Mouse (Mus musculus) intestine, embryonic 16.5 days (tissue): Measurements from ENCODE around the gene Abcd2. TPM values are rescaled to one million over a fixed set of nuclear protein-coding genes. Genes with fewer than 3 reads are reported as not detected.

ENCODE experiments used
- ATAC-seq: fragments of 200-750 bp; cut with Nextera tagmentation; 2 replicates; pipeline ENCODE4 v1.8.0; 2017; ENCODE audit warnings: moderate TSS enrichment, moderate library complexity
- H3K27ac ChIP-seq: fragments of 300-500 bp; sonication (generic); 2 replicates; pipeline ENCODE4 v1.5.1; 2014; ENCODE audit warnings: mild to moderate bottlenecking, low read length
- H3K27me3 ChIP-seq: fragments of 300-500 bp; sonication (generic); replicated peaks from 2 replicates; pipeline ENCODE4 v1.6.1; 2014; ENCODE audit warnings: low read length, control low read depth, mixed read lengths; ENCODE audit not compliant: control insufficient read depth, insufficient read depth
- H3K36me3 ChIP-seq: fragments of 300-500 bp; sonication (generic); 2 replicates; pipeline ENCODE4 v1.6.1; 2014; ENCODE audit warnings: low read length, control low read depth; ENCODE audit not compliant: control insufficient read depth, insufficient read depth
- H3K4me1 ChIP-seq: fragments of 300-500 bp; sonication (generic); 2 replicates; pipeline ENCODE4 v1.6.1; 2014; ENCODE audit warnings: low read length, control low read depth, mixed read lengths; ENCODE audit not compliant: control insufficient read depth, insufficient read depth
- H3K4me2 ChIP-seq: fragments of 300-500 bp; sonication (generic); 2 replicates; pipeline ENCODE4 v1.6.1; 2014; ENCODE audit warnings: low read depth, low read length, control low read depth
- H3K4me3 ChIP-seq: fragments of 300-500 bp; sonication (generic); 2 replicates; pipeline ENCODE4 v1.5.1; 2014; ENCODE audit warnings: mild to moderate bottlenecking, low read length
- H3K9ac ChIP-seq: fragments of 300-500 bp; sonication (generic); 2 replicates; pipeline ENCODE4 v1.6.1; 2014; ENCODE audit warnings: low read depth, low read length
- H3K9me3 ChIP-seq: fragments of 300-500 bp; sonication (generic); 2 replicates; pipeline ENCODE4 v1.6.1; 2016; ENCODE audit warnings: low read length, control low read depth; ENCODE audit not compliant: control insufficient read depth
- whole genome bisulfite sequencing: fragments of 180-500 bp; shearing (Covaris S2); extraction: QIAGEN DNeasy Blood & Tissue Kit; methylation state at CpG from one replicate; pipeline ENCODE4 v1.1.7; 2014; 5-methylcytosine and 5-hydroxymethylcytosine counted together
- polyA plus RNA-seq: library from polyadenylated mRNA; unstranded; fragments of >200 nt; fragmentation: Nextera tagmentation; extraction: Ambion mirVana; gene quantifications from 2 replicates; pipeline ENCODE4 v1.2.1, GENCODE M21; 2015

The Abcd2 gene
- polyA plus RNA-seq, 1 experiment from 2014 or later, result 1.3 TPM

DNA sequence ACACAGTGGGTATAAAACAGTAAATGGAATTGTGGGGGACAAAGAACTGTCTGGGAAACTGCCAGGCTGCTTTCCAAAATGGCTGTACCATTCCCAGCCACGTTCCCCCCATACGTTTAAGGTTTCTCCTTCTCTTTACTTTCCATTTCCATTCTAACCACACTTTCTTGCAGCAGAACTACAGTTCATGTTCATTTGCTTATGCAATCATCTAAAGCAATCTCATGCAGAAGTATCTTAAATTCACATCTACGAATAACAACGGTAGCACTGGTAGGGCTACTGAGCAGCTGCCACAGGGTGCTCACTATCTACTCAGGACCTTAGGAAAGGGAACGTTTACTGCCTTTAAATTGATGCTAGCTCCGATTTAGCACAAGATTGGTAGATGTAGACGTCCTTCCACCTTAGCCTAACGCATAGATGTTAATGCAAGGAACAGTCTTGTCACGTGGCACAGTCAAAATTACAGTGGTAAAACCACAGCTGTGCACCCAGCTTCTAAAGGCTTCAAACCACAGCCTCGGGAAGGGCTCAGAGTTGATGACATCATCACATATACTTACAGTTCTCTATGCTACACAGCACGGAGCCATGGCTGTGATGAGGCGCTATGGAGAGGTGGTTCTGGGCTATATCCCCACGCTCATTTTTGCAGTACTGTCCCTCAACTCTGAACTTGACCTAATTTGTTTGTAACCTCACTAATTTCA is 23.6 kb downstream of the Abcd2 start:
- Histone ChIP-seq H3K9ac (no peak overlapping the region), H3K4me2 (no peak overlapping the region), H3K27me3 (no peaks in the 10 kb centered on the region), H3K4me3 (no peak overlapping the region), H3K27ac (no peak overlapping the region), H3K36me3 (no peaks in the 10 kb centered on the region), H3K4me1 (no peaks in the 10 kb centered on the region), H3K9me3 (no peaks in the 10 kb centered on the region)
- ATAC-seq, result no peak
- 82% methylated on average over 13 of the region's 13 CpGs for WGBS

DNA sequence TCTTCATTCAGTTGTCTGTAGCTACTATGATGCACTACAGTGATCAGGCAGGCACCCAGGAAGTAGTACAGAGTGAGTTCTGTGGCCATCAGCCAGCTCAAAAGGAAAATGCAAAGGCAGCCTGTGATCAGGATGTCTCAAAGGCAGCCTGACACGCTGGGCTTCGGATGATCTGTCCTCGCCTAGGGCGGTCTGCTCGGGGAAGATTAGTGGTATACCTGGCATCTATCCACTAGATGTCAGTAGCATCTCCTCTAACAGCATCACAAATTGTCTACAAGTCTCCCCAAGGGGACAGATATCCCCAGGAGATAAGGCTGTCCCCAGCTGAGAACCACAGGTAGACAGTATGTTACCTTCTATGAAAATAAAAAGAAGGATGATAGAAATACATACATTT is 26.6 kb downstream of the Abcd2 start:
- Histone ChIP-seq H3K36me3 (no peaks in the 10 kb centered on the region), H3K27me3 (no peaks in the 10 kb centered on the region), H3K4me1 (no peaks in the 10 kb centered on the region), H3K9me3 (no peaks in the 10 kb centered on the region), H3K9ac (no peak overlapping the region), H3K4me2 (no peak overlapping the region), H3K4me3 (no peak overlapping the region), H3K27ac (no peak overlapping the region)
- no peak for ATAC-seq
- WGBS, result 15% methylated on average over 5 of the region's 5 CpGs

DNA sequence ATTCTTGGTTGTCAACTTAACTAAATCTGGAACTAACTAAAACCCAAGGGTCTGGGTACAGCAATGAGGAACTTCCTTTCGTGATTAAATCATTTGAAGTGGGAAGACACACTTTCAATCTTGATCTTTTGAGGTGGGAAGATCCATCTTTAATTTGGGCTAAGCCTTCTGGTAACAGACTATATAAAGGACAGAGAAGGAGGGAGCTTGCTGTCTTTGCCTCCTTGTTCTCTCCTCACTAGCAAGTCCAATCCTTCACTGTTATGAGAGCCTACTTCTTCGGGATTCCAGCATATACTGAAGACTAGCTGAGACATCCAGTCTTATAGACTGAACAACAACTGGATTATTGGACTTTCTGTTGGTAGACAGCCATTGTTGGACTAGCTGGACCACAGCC is 28.1 kb downstream of the Abcd2 start:
- Histone ChIP-seq H3K27ac (no peak overlapping the region), H3K4me2 (no peak overlapping the region), H3K4me3 (no peak overlapping the region), H3K4me1 (no peaks in the 10 kb centered on the region), H3K9ac (no peak overlapping the region), H3K9me3 (no peaks in the 10 kb centered on the region), H3K27me3 (no peaks in the 10 kb centered on the region), H3K36me3 (no peaks in the 10 kb centered on the region)
- no peak for ATAC-seq
- 81% methylated on average over 2 of the region's 2 CpGs for WGBS

DNA sequence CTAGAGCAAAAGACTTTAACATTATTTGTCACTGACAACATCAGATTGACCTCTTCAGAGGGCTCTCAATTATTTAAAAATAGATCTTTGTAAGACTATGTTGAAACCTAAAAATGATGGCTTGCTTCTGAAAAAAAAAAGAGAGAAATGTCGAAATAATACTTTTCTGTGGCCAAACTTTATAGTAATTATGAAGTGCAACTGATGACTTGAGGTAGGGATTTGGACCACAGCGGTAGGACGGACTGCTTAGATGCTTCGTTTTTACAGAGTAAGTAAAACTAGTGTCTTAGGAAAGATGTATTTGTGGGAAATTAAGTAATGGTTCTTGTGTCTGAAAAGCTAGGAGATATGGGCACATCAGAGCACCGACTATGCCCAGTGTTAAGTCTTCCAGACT is 30.4 kb downstream of the Abcd2 start:
- no peak for ATAC-seq
- 90% methylated on average over 5 of the region's 5 CpGs for WGBS
- H3K27me3 ChIP-seq, result no peaks in the 10 kb centered on the region

DNA sequence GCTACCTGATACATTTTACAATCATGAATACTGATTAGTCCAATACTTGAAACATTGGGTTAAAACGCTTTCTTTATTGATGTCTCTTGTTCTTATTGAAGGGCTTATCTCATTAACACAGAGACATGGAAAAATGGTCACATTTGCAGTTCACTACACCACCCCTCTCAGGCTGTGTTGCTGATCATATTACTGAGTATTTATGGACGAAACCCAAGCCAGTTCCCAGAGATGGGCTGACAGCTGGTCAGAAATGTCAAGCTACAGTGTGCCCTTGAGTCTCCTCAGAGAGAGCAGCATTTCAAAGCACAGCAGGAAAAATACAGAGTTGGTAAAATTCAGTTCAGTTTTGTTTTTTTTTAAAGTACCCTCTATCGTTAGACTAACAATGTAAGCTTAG is 38.3 kb downstream of the Abcd2 start:
- WGBS, result 74% methylated on average over 3 of the region's 3 CpGs
- Histone ChIP-seq H3K27me3 (no peaks in the 10 kb centered on the region), H3K4me1 (no peaks in the 10 kb centered on the region), H3K4me3 (no peak overlapping the region), H3K9ac (no peak overlapping the region), H3K4me2 (no peak overlapping the region), H3K9me3 (no peaks in the 10 kb centered on the region), H3K36me3 (no peaks in the 10 kb centered on the region), H3K27ac (no peak overlapping the region)
- no peak for ATAC-seq

More for the DNA sequence above, 30.4 kb downstream of the Abcd2 start:
- Histone ChIP-seq H3K4me1 (no peaks in the 10 kb centered on the region), H3K27ac (no peak overlapping the region), H3K36me3 (no peaks in the 10 kb centered on the region), H3K4me3 (no peak overlapping the region), H3K4me2 (no peak overlapping the region), H3K9ac (no peak overlapping the region), H3K9me3 (no peaks in the 10 kb centered on the region)

DNA sequence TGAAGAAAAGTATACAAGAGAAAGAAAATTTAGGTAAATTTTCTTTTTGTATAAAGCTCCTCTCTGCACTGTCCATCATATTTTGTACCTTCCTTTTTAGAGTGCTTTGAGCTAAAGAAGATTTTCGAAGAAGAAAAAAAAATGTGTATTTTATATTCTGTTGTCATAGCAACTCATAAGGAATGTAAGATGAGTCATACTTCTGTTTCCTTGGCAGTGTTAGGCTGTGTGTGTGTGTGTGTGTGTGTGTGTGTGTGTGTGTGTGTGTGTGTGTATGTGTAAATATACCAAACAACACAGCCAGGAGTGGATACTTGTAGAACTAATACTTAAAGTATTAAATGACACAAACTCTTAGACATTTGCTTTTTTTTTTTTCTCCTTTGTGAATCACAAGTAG is 39.0 kb downstream of the Abcd2 start:
- ATAC-seq, result no peak

DNA sequence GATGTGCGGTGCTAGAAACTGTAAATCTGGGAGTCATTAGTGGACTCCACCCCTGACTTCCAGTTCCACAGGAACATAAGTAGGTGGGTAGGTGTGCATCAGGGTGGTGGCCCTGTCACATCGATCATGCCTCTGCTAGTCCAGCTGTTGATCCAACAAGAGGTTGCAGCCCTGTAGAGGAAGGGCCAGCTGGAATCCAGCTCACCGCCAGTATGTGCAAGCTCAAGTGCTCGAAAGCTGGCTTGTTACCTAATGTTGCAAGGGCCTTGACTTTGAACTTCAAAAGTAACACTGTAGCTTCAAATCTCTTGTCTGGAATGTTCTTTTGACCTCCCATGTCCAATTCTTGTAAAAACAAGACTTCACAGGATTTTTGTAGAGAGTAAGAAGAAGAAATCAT is 67.0 kb downstream of the Abcd2 start:
- 85% methylated on average over 4 of the region's 4 CpGs for WGBS
- Histone ChIP-seq H3K4me1 (no peaks in the 10 kb centered on the region), H3K4me3 (no peak overlapping the region), H3K9me3 (no peaks in the 10 kb centered on the region), H3K27me3 (no peaks in the 10 kb centered on the region), H3K27ac (no peak overlapping the region), H3K36me3 (no peaks in the 10 kb centered on the region), H3K4me2 (no peak overlapping the region), H3K9ac (no peak overlapping the region)
- ATAC-seq, result no peak

More for the DNA sequence above, 39.0 kb downstream of the Abcd2 start:
- Histone ChIP-seq H3K4me1 (no peaks in the 10 kb centered on the region), H3K36me3 (no peaks in the 10 kb centered on the region), H3K9me3 (no peaks in the 10 kb centered on the region), H3K27me3 (no peaks in the 10 kb centered on the region), H3K4me2 (no peak overlapping the region), H3K27ac (no peak overlapping the region), H3K9ac (no peak overlapping the region), H3K4me3 (no peak overlapping the region)
- 47% methylated on average over 1 of the region's 1 CpGs for WGBS

DNA sequence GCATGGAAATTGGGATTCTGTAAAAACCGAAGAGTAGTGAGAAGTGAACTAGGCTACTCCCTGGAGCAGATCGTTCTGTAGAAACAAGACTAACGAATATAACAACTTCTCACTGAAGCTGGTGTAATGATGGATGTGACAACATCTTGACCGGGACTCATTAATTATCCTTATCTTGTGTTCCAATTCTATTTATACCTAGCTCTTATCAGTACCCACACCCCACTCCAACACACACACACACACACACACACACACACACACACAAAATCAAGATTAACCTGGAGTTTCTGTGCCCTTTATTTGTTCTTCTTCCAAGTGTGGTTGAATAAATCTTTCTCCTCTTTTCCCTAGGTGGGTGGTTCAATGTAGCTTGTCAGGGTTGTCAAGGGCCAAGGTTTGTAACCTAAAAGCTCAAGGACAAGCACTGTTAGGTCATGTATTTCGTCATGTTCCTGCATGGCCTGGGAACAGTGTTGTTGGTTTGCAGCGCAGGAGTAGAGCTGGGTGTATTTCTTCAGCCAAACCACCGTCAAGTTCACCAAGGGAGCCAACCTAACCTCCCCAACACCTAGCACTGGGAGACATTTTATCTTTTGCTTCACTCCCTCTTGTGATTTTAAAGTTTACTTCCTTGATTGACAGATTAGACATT is 78.9 kb downstream of the Abcd2 start:
- Histone ChIP-seq H3K4me2 (no peak overlapping the region), H3K27me3 (no peaks in the 10 kb centered on the region), H3K27ac (no peak overlapping the region), H3K9me3 (no peaks in the 10 kb centered on the region), H3K4me1 (no peaks in the 10 kb centered on the region), H3K36me3 (no peaks in the 10 kb centered on the region), H3K9ac (no peak overlapping the region), H3K4me3 (no peak overlapping the region)
- 83% methylated on average over 7 of the region's 7 CpGs for WGBS
- ATAC-seq, result 0 out of 2 replicates have a peak, but pooled peaks have one; percentile 33

DNA sequence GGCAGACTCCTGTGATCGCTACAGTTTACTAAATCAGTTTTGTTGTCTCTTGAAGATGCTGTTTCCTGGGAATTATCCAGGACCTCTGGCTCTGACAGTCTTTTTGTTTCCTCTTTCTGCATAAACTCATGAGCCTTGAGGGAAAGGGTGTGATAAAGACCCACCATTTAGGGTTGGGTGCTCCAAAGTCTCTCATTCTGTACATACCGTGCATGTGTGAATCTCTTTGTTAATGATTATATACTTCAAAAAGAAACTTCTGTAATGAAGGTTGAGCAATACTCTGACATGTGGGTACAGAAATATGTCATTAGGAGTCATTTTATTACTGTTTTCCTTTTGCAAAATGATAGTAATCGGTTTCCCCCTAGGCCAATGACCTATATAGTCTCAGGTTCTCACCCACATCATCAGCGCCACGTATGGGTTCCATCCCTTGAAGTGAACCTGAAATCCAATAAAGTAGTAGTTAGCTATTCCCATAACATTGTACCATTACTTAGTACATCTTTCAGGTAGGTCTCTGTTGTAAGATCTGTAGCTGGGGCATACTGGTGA is 83.4 kb downstream of the Abcd2 start:
- 77% methylated on average over 5 of the region's 5 CpGs for WGBS
- no peak overlapping the region for H3K4me2 ChIP-seq
- H3K9ac ChIP-seq, result no peak overlapping the region
- no peaks in the 10 kb centered on the region for H3K4me1 ChIP-seq
- ATAC-seq, result peak; percentile 82
- H3K9me3 ChIP-seq, result no peaks in the 10 kb centered on the region
- no peak overlapping the region for H3K4me3 ChIP-seq
- H3K36me3 ChIP-seq, result no peaks in the 10 kb centered on the region
- H3K27ac ChIP-seq, result no peak overlapping the region
- no peaks in the 10 kb centered on the region for H3K27me3 ChIP-seq
